Mouse (Mus musculus) neural tube, embryonic 14.5 days (tissue): Measurements from ENCODE around the gene Fopnl. TPM values are rescaled to one million over a fixed set of nuclear protein-coding genes. Genes with fewer than 3 reads are reported as not detected.

Experiments
- ATAC-seq: fragments of 200-750 bp; cut with Nextera tagmentation; 2 replicates; pipeline ENCODE4 v1.8.0; 2017; ENCODE audit warnings: low read depth, mild to moderate bottlenecking, moderate TSS enrichment, moderate library complexity
- H3K27ac ChIP-seq: fragments of 300-500 bp; sonication (generic); 2 replicates; pipeline ENCODE4 v1.5.1; 2014; ENCODE audit warnings: low read depth, mild to moderate bottlenecking, control low read depth, low read length, moderate library complexity, mixed read lengths
- H3K27me3 ChIP-seq: fragments of 300-500 bp; sonication (generic); 2 replicates; pipeline ENCODE4 v1.6.1; 2014; ENCODE audit warnings: low read length; ENCODE audit not compliant: control insufficient read depth, insufficient read depth
- H3K36me3 ChIP-seq: fragments of 300-500 bp; sonication (generic); 2 replicates; pipeline ENCODE4 v1.6.1; 2014; ENCODE audit warnings: low read length, mixed read lengths; ENCODE audit not compliant: control insufficient read depth, insufficient read depth
- H3K4me1 ChIP-seq: fragments of 300-500 bp; sonication (generic); 2 replicates; pipeline ENCODE4 v1.6.1; 2014; ENCODE audit warnings: low read length; ENCODE audit not compliant: control insufficient read depth, insufficient read depth
- H3K4me2 ChIP-seq: fragments of 300-500 bp; sonication (generic); 2 replicates; pipeline ENCODE4 v1.6.1; 2014; ENCODE audit warnings: mild to moderate bottlenecking, low read depth, low read length, control low read depth
- H3K4me3 ChIP-seq: fragments of 300-500 bp; sonication (generic); 2 replicates; pipeline ENCODE4 v1.5.1; 2014; ENCODE audit warnings: low read depth, low read length, control low read depth, mixed read lengths
- H3K9ac ChIP-seq: fragments of 300-500 bp; sonication (generic); replicated peaks from 2 replicates; pipeline ENCODE4 v1.6.1; 2014; ENCODE audit warnings: low read depth, mild to moderate bottlenecking, control low read depth, low read length, mixed read lengths
- H3K9me3 ChIP-seq: fragments of 300-500 bp; sonication (generic); 2 replicates; pipeline ENCODE4 v1.6.1; 2016; ENCODE audit warnings: low read length; ENCODE audit not compliant: control insufficient read depth
- WGBS: fragments of 180-500 bp; shearing (Covaris S2); extraction: QIAGEN DNeasy Blood & Tissue Kit; methylation state at CpG from one replicate; pipeline ENCODE4 v1.1.7; 2014; 5-methylcytosine and 5-hydroxymethylcytosine counted together
- polyA plus RNA-seq: library from polyadenylated mRNA; unstranded; fragments of >200 nt; fragmentation: Nextera tagmentation; extraction: Ambion mirVana; gene quantifications from 2 replicates; pipeline ENCODE4 v1.2.1, GENCODE M21; 2014

Fopnl gene
- polyA plus RNA-seq, 1 experiment from 2014 or later = 230 TPM

GRCm38 (mm10) chr16:14297746-14298145, 19.5 kb downstream of the Fopnl start:
- Histone ChIP-seq H3K9ac (no peak overlapping the region), H3K36me3 (peaks cover 16% of the 10 kb centered on the region), H3K4me1 (no peaks in the 10 kb centered on the region), H3K27me3 (no peaks in the 10 kb centered on the region), H3K4me2 (no peak overlapping the region), H3K9me3 (no peaks in the 10 kb centered on the region), H3K4me3 (no peak overlapping the region), H3K27ac (no peak overlapping the region)
- ATAC-seq = no peak
- WGBS = 90% methylated on average over 4 of the region's 4 CpGs

DNA sequence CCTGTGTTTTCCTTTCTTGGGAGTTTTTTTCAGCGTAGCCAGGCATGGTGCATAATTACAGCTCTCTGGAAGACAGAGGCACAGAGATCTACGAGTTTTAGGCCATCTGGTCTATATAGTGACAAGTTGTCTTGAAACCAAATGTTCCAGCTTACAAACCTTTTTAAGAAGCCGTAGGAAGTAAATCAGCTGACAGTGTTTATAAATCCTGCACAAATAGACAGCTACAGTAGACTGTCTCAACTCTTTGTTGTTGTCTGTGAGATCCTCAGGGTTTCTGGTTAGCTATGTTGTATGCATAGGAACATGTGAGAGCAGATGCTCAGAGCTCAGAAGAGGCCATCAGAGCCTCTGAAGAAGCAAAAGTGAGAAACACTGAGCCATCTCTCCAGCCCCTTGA, 20.1 kb downstream of the Fopnl start:
- ATAC-seq = no peak

GRCm38 (mm10) chr16:14296544-14297124, 20.6 kb downstream of the Fopnl start:
- no peaks in the 10 kb centered on the region for H3K27me3 ChIP-seq
- no peak for ATAC-seq
- H3K9me3 ChIP-seq = no peaks in the 10 kb centered on the region
- 0 out of 2 replicates have a peak, but pooled peaks cover 3% of the 10 kb centered on the region for H3K4me1 ChIP-seq
- H3K9ac ChIP-seq = no peak overlapping the region
- WGBS = 68% methylated on average over 2 of the region's 2 CpGs
- H3K4me3 ChIP-seq = no peak overlapping the region
- H3K4me2 ChIP-seq = no peak overlapping the region
- peaks cover 16% of the 10 kb centered on the region for H3K36me3 ChIP-seq
- no peak overlapping the region for H3K27ac ChIP-seq

More for the DNA sequence above, 20.1 kb downstream of the Fopnl start:
- peaks cover 16% of the 10 kb centered on the region for H3K36me3 ChIP-seq
- no peaks in the 10 kb centered on the region for H3K4me1 ChIP-seq
- H3K9me3 ChIP-seq = no peaks in the 10 kb centered on the region
- 83% methylated on average over 3 of the region's 3 CpGs for WGBS
- no peak overlapping the region for H3K9ac ChIP-seq
- no peaks in the 10 kb centered on the region for H3K27me3 ChIP-seq
- no peak overlapping the region for H3K4me3 ChIP-seq
- no peak overlapping the region for H3K27ac ChIP-seq
- no peak overlapping the region for H3K4me2 ChIP-seq

- H3K4me1 ChIP-seq = 0 out of 2 replicates have a peak, but pooled peaks cover 3% of the 10 kb centered on the region
- WGBS = 92% methylated on average over 2 of the region's 2 CpGs
These were observed 21.9 kb downstream of the Fopnl start for GRCm38 (mm10) chr16:14295291-14295690.

DNA sequence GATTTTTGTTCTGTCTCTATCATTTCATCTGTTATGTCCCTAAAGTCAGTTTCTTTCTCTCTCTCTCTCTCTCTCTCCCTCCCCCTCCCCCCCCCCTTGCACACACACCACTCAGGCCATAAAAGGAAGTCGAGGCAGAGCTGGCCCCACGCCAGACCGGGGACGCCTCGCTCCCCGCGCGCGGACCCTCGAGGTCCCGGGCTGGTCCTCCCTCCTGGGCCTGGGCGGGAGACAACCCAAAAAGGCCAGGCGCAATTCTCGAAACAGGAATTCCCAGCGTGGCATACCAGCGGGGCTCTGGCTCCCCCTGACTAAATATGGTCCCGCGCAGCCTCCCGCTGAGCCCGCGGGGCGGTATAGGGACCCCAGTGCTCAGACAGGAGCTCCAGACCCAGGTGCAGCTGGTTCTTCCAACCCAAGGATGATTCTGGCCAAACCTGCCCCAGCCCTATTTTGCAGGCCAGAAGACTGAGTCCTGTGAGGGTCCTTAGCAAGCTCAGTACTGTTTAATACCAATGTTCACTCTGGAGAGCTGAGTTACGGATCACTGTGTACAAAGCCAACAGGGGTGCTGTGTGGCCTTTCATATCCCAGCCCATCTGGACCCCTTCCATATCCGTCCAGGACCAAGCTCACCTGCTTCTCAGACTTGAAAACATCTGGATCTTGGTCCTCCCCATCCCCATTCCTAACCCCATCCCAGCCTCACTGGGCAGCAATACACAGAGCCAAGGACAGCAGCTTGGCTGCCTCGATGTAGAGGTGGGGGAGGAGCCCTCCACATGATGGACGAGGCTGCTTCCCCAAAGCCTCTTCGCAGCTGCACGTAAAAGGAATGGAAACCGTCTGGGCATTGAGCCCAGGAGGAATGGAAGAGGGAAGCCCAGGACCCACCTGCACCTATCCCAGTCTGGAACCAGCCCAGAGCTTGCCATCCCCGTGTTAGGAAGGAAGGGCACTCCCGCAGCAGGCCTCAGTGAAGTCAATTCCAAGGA, 24.7 kb downstream of the Fopnl start:
- Histone ChIP-seq H3K27ac (no peak overlapping the region), H3K4me2 (peak overlapping the region; percentile 50), H3K4me1 (0 out of 2 replicates have a peak, but pooled peaks cover 3% of the 10 kb centered on the region), H3K36me3 (no peaks in the 10 kb centered on the region), H3K9ac (peak overlapping the region; percentile 34; the same call in 1 of the 2 replicates), H3K4me3 (peak overlapping the region; percentile 21; the same call in 1 of the 2 replicates), H3K9me3 (no peaks in the 10 kb centered on the region), H3K27me3 (no peaks in the 10 kb centered on the region)
- 10% methylated on average over 31 of the region's 31 CpGs for WGBS
- peak; percentile 25; the same call in 1 of the 2 replicates for ATAC-seq

More at GRCm38 (mm10) chr16:14295291-14295690, 21.9 kb downstream of the Fopnl start:
- no peak for ATAC-seq
- H3K36me3 ChIP-seq = peaks cover 11% of the 10 kb centered on the region
- no peak overlapping the region for H3K4me3 ChIP-seq
- no peaks in the 10 kb centered on the region for H3K27me3 ChIP-seq
- no peaks in the 10 kb centered on the region for H3K9me3 ChIP-seq
- no peak overlapping the region for H3K4me2 ChIP-seq
- no peak overlapping the region for H3K9ac ChIP-seq
- H3K27ac ChIP-seq = no peak overlapping the region

GRCm38 (mm10) chr16:14291223-14291622, 26.0 kb downstream of the Fopnl start, which contains the start of gene Myh11:
TSS of gene Myh11 (minus strand) at chr16:14291372.
- Histone ChIP-seq H3K4me2 (peak within 1 kb of the TSS; percentile 50), H3K4me1 (0 out of 2 replicates have a peak, but pooled peaks cover 3% of the 10 kb centered on the region), H3K36me3 (no peaks in the 10 kb centered on the region), H3K4me3 (peak within 1 kb of the TSS; percentile 21; the same call in 1 of the 2 replicates), H3K9me3 (no peaks in the 10 kb centered on the region), H3K9ac (peak within 1 kb of the TSS; percentile 34; the same call in 1 of the 2 replicates), H3K27me3 (no peaks in the 10 kb centered on the region), H3K27ac (no peak within 1 kb of the TSS)
- 5% methylated on average over 15 of the region's 16 CpGs for WGBS
- ATAC-seq = peak; percentile 73

GRCm38 (mm10) chr16:14272374-14272965, 44.7 kb downstream of the Fopnl start:
- H3K36me3 ChIP-seq = no peaks in the 10 kb centered on the region

DNA sequence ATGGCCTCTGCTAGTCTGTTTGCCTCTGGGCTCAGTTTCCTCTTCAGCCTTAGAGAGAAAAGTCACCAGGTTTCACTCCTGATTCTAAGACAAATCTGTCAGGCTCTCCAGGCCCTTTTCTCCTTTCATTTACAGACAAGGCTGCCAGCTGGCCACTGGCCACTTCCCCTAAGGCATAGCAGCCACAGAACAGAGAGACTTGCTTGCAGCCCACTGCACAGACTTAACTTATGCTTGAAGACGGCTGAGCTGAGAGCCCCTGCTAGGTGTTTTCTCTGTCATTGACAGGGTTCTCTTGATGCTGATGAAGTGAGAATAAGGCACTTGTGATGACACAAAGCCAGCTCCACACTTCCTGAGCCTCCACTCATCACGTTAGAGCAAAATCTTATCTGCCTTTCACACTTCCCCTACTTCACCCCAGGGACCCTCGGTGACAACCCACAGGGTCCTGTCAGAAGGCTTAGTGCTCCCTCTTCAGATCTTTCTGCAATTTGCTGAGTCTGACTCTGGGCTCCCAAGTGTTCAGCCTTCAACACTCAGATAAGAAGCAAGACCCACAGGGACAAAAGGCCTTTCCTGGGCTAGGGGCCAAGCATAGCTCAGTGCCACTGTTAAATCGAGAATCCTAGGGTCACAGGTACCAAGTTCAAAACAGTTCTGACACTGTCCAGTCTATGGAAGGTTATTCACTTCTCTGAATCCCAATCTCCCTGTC, 51.8 kb downstream of the Fopnl start:
- Histone ChIP-seq H3K36me3 (no peaks in the 10 kb centered on the region), H3K4me3 (no peak overlapping the region), H3K4me2 (no peak overlapping the region), H3K9me3 (no peaks in the 10 kb centered on the region), H3K4me1 (no peaks in the 10 kb centered on the region), H3K9ac (no peak overlapping the region), H3K27ac (no peak overlapping the region), H3K27me3 (no peaks in the 10 kb centered on the region)
- ATAC-seq = no peak
- 47% methylated on average over 4 of the region's 4 CpGs for WGBS

More at GRCm38 (mm10) chr16:14272374-14272965, 44.7 kb downstream of the Fopnl start:
- H3K9ac ChIP-seq = no peak overlapping the region
- no peak for ATAC-seq
- no peak overlapping the region for H3K4me3 ChIP-seq
- no peaks in the 10 kb centered on the region for H3K9me3 ChIP-seq
- H3K4me2 ChIP-seq = no peak overlapping the region
- H3K4me1 ChIP-seq = no peaks in the 10 kb centered on the region
- no peak overlapping the region for H3K27ac ChIP-seq
- no peaks in the 10 kb centered on the region for H3K27me3 ChIP-seq
- WGBS = 78% methylated on average over 4 of the region's 4 CpGs
